Mouse (Mus musculus): ENCODE data around the gene Uvrag. TPM values are rescaled to one million over a fixed set of nuclear protein-coding genes. Genes with fewer than 3 reads are reported as not detected.
A peak's percentile ranks its signal among the peaks of the same experiment; 100 is the strongest.

Gene Uvrag
- polyA plus RNA-seq, 1 experiment: 45.9 TPM

DNA sequence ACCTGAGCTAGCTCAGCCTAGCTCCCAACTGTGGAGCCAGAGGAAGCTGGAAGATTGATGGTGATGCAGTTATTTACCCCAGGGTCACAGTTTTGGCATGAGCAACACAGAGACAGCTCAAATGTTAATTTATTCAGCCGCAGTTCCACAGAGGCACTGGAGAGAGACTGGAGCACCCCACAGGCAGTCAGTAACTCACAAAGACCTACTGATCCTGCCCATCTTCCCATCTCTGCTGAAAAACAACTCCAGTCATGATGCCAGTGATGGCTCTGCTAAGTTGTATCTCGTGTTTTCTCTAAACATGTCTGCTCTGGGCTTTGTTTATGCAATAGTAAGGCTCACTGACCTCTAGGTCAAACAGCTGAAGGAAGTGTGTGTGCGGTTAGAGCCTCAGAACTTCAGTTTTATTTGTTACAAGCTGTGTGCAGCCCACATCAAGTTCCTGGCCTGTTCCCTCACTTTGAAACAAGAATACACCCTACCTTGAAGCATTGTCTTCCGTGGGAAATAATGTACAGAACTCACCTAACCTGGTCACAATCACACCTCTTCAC, 34.1 kb downstream of the Uvrag start:
- no peak for DNase-seq (ENCODE audit: low read depth in 1 of 2, low spot score in 2 of 2)
- Histone ChIP-seq H3K27ac (ENCODE audit: insufficient read depth, low read length) (no peak overlapping the region), H3K36me3 (ENCODE audit: control insufficient read depth, insufficient read depth, low read length) (no peaks in the 10 kb centered on the region; the same call in 1 of the 2 replicates), H3K4me3 (ENCODE audit: extremely low read depth, insufficient read depth, insufficient read length) (no peak overlapping the region), H3K4me1 (ENCODE audit: control insufficient read depth, insufficient read depth, insufficient read length) (peaks cover 13% of the 10 kb centered on the region; the same call in 1 of the 2 replicates), H3K27me3 (ENCODE audit: control insufficient read depth, insufficient read depth, low read length) (no peaks in the 10 kb centered on the region)
- WGBS: 71% methylated on average over 4 of the region's 4 CpGs
- TF ChIP-seq CTCF (IDR thresholded peaks at IDR 0.05; ENCODE audit: extremely low read depth, insufficient read depth, insufficient read length, insufficient replicate concordance) (no peak), POLR2A (IDR thresholded peaks at IDR 0.05; ENCODE audit: low read depth, low read length) (no peak)

GRCm38 (mm10) chr7:99101767-99102593, 39.0 kb downstream of the Uvrag start:
- peak; percentile 63 to 72 for DNase-seq (ENCODE audit: low read depth in 1 of 2, low spot score in 2 of 2)
- TF ChIP-seq POLR2A (IDR thresholded peaks at IDR 0.05; ENCODE audit: low read depth, low read length) (no peak), CTCF (IDR thresholded peaks at IDR 0.05; ENCODE audit: extremely low read depth, insufficient read depth, insufficient read length, insufficient replicate concordance) (no peak)

GRCm38 (mm10) chr7:99101076-99101475, 39.9 kb downstream of the Uvrag start:
- peaks cover 19% of the 10 kb centered on the region; the same call in 1 of the 2 replicates for H3K4me1 ChIP-seq (ENCODE audit: control insufficient read depth, insufficient read depth, insufficient read length)
- no peak for DNase-seq (ENCODE audit: low read depth in 1 of 2, low spot score in 2 of 2)
- H3K36me3 ChIP-seq (ENCODE audit: control insufficient read depth, insufficient read depth, low read length): peaks cover 18% of the 10 kb centered on the region
- peak overlapping the region; percentile 27; the same call in 1 of the 2 replicates for H3K27ac ChIP-seq (ENCODE audit: insufficient read depth, low read length)
- TF ChIP-seq CTCF (IDR thresholded peaks at IDR 0.05; ENCODE audit: extremely low read depth, insufficient read depth, insufficient read length, insufficient replicate concordance) (no peak), POLR2A (IDR thresholded peaks at IDR 0.05; ENCODE audit: low read depth, low read length) (no peak)
- no peak overlapping the region for H3K4me3 ChIP-seq (ENCODE audit: extremely low read depth, insufficient read depth, insufficient read length)
- no peaks in the 10 kb centered on the region for H3K27me3 ChIP-seq (ENCODE audit: control insufficient read depth, insufficient read depth, low read length)
- 55% methylated on average over 2 of the region's 2 CpGs for WGBS

More at GRCm38 (mm10) chr7:99101767-99102593, 39.0 kb downstream of the Uvrag start:
- Histone ChIP-seq H3K4me1 (ENCODE audit: control insufficient read depth, insufficient read depth, insufficient read length) (peaks cover 19% of the 10 kb centered on the region; the same call in 1 of the 2 replicates), H3K36me3 (ENCODE audit: control insufficient read depth, insufficient read depth, low read length) (peaks cover 16% of the 10 kb centered on the region), H3K27me3 (ENCODE audit: control insufficient read depth, insufficient read depth, low read length) (no peaks in the 10 kb centered on the region), H3K27ac (ENCODE audit: insufficient read depth, low read length) (peak overlapping the region; percentile 89), H3K4me3 (ENCODE audit: extremely low read depth, insufficient read depth, insufficient read length) (no peak overlapping the region)
- 33% methylated on average over 11 of the region's 11 CpGs for WGBS

- no peak overlapping the region for H3K4me3 ChIP-seq (ENCODE audit: extremely low read depth, insufficient read depth, insufficient read length)
- peaks cover 19% of the 10 kb centered on the region; the same call in 1 of the 2 replicates for H3K4me1 ChIP-seq (ENCODE audit: control insufficient read depth, insufficient read depth, insufficient read length)
- H3K36me3 ChIP-seq (ENCODE audit: control insufficient read depth, insufficient read depth, low read length): peaks cover 18% of the 10 kb centered on the region
- TF ChIP-seq CTCF (IDR thresholded peaks at IDR 0.05; ENCODE audit: extremely low read depth, insufficient read depth, insufficient read length, insufficient replicate concordance) (no peak), POLR2A (IDR thresholded peaks at IDR 0.05; ENCODE audit: low read depth, low read length) (no peak)
- no peak overlapping the region for H3K27ac ChIP-seq (ENCODE audit: insufficient read depth, low read length)
- WGBS: 92% methylated on average over 8 of the region's 8 CpGs
- H3K27me3 ChIP-seq (ENCODE audit: control insufficient read depth, insufficient read depth, low read length): no peaks in the 10 kb centered on the region
- no peak for DNase-seq (ENCODE audit: low read depth in 1 of 2, low spot score in 2 of 2)
Observed at GRCm38 (mm10) chr7:99100573-99100972, 40.4 kb downstream of the Uvrag start.

- 94% methylated on average over 9 of the region's 9 CpGs for WGBS
- Histone ChIP-seq H3K27ac (ENCODE audit: insufficient read depth, low read length) (no peak overlapping the region), H3K4me3 (ENCODE audit: extremely low read depth, insufficient read depth, insufficient read length) (no peak overlapping the region), H3K4me1 (ENCODE audit: control insufficient read depth, insufficient read depth, insufficient read length) (peaks cover 19% of the 10 kb centered on the region; the same call in 1 of the 2 replicates), H3K36me3 (ENCODE audit: control insufficient read depth, insufficient read depth, low read length) (peaks cover 18% of the 10 kb centered on the region), H3K27me3 (ENCODE audit: control insufficient read depth, insufficient read depth, low read length) (no peaks in the 10 kb centered on the region)
- no peak for TF ChIP-seq POLR2A (IDR thresholded peaks at IDR 0.05; ENCODE audit: low read depth, low read length)
- no peak for DNase-seq (ENCODE audit: low read depth in 1 of 2, low spot score in 2 of 2)
Observed at GRCm38 (mm10) chr7:99100087-99100486, 40.9 kb downstream of the Uvrag start.

DNA sequence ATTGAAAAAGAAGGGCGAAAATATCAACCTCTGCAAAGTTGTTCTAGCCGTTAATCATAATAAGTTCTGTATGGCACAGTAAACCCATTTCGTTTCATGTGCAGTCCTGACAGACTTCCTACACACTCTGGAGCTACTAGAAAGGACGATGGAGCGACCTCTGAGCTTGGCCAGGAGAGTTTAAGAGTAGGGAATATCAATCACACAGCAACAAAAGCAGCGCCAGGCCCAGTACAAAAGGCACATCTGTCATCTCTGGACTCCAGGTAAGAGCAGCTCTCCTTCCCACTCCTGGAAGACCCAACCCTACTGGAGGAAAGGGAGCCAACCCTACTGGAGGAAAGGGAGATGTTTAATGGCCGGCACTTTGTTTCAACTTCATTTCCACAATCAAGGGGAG, 43.2 kb downstream of the Uvrag start:
- no peak for DNase-seq (ENCODE audit: low read depth in 1 of 2, low spot score in 2 of 2)
- no peak overlapping the region for H3K27ac ChIP-seq (ENCODE audit: insufficient read depth, low read length)
- no peaks in the 10 kb centered on the region for H3K27me3 ChIP-seq (ENCODE audit: control insufficient read depth, insufficient read depth, low read length)
- TF ChIP-seq POLR2A (IDR thresholded peaks at IDR 0.05; ENCODE audit: low read depth, low read length): no peak
- TF ChIP-seq CTCF (IDR thresholded peaks at IDR 0.05; ENCODE audit: extremely low read depth, insufficient read depth, insufficient read length, insufficient replicate concordance): no peak
- peaks cover 21% of the 10 kb centered on the region for H3K36me3 ChIP-seq (ENCODE audit: control insufficient read depth, insufficient read depth, low read length)
- no peak overlapping the region for H3K4me3 ChIP-seq (ENCODE audit: extremely low read depth, insufficient read depth, insufficient read length)
- WGBS: 94% methylated on average over 7 of the region's 7 CpGs
- peaks cover 13% of the 10 kb centered on the region; the same call in 1 of the 2 replicates for H3K4me1 ChIP-seq (ENCODE audit: control insufficient read depth, insufficient read depth, insufficient read length)
